Mouse (Mus musculus) olfactory bulb, adult 2 months (tissue): ENCODE results near the gene Ciapin1.

Source experiments
- CTCF ChIP-seq: fragments of 200-500 bp; IDR thresholded peaks from 2 replicates; pipeline ENCODE4 v1.5.1; 2012; ENCODE audit warnings: low read depth, mild to moderate bottlenecking, low read length, moderate library complexity; ENCODE audit not compliant: insufficient read depth
- POLR2A ChIP-seq: fragments of 200-500 bp; IDR thresholded peaks from 2 replicates; pipeline ENCODE4 v1.6.1; 2012; ENCODE audit warnings: mild to moderate bottlenecking, low read depth, low read length, moderate library complexity; ENCODE audit not compliant: insufficient read depth

GRCm38 (mm10) chr8:94819671-94820179, 18.4 kb downstream of the Ciapin1 start:
- TF ChIP-seq CTCF (no peak), POLR2A (no peak)
